Mouse (Mus musculus): ENCODE data around the gene Rnf121. TPM values are rescaled to one million over a fixed set of nuclear protein-coding genes. Genes with fewer than 3 reads are reported as not detected.

Gene Rnf121
- total RNA-seq (2021): 10 to 100 TPM; 20.6 to 27.5 TPM
- long read RNA-seq, experiment 1, transcript Rnf121-202 (9 exons, 2,249 nt): major isoform, 43 of 52 reads
- long read RNA-seq, experiment 1, transcript Rnf121-201 (9 exons, 2,344 nt): minor isoform, 5 of 52 reads
- long read RNA-seq, experiment 1, partial matches to known transcripts: 0 of 52 reads
- long read RNA-seq, experiment 1, other reads (novel, unspliced or antisense): 4 of 52 reads
- long read RNA-seq, experiment 2, transcript Rnf121-202 (9 exons, 2,249 nt): major isoform, 27 of 37 reads
- long read RNA-seq, experiment 2, partial matches to known transcripts: 0 of 37 reads
- long read RNA-seq, experiment 2, other reads (novel, unspliced or antisense): 7 of 37 reads

DNA sequence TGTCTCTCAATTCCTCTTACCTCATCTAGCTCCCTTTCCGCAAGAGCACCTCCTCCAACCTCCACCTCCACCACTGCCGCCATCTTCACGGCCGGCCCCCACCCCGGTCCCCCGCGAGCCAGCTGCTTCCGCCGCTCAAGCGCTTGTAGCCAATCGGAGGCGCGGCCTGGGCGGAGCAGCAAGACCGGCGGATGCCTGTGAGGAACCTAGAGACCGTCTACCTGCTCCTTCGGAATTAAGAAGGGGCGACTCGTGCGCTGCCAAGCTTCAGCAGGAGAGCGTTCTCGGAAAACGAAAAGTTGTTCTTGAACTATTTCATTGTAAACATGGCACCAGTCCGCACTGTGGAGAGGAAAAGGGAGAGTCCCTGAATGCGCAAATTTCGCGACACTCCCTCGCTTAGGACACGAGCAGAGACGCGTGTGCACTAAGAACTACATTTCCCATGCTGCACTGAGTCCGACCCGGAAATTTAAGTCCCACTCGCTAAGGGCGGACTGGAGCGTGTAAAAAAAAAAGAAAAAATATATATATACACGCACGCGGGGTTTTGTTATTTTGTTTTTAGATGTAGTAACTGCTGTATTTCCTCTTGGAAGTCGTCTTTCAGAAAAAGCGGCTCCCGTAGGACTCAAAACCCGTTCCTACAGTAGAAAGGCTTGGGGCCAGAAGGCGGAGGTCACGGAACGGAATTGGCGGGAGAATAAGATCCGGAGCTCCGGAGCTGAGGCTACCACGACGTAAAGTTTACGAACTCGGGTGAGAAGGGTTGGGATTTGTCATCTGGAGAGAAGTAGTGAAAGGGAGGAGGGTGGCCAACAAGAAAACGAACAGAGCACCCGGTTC lies at the start of gene Rnf121, which contains the start of the genes Xndc1 and Xntrpc:
Gene Rnf121, minus strand, starts transcription at position 424 of the 846 bp plus-strand sequence.
Gene Xndc1, plus strand, starts transcription at position 466 of the 846 bp plus-strand sequence.
Gene Xntrpc, plus strand, starts transcription at position 668 of the 846 bp plus-strand sequence.
- DNase-seq (ENCODE audit: low spot score): peak; percentile 93

DNA sequence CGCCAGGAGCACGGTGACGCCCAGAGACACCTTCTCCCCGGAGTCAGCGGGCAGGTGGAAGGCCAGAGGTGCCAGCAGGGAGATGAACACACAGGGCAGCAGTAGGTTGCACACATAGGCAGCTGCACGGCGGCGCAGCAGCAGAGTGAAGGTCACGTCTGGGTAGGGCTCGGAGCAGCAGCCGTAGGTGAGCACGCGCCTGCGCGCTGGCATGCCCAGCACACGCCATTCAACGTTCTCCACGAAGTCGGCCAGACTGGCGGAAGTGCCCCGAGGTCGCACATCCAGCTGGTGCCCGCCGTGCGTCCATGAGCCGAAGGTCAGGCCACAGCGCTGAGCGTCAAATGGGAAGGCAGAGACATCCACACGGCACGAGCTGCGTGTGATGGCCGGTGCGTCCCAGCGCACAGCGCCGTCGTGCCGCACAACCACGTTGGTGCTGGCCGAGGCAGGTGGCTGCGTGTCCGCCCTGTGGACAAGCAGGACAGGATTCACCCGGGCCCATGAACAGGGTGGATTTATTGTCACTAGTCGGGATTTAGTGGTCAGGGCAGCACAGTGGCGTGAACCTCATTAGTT lies 48.0 kb upstream of the Rnf121 start:
- no peak for DNase-seq (ENCODE audit: low spot score)

DNA sequence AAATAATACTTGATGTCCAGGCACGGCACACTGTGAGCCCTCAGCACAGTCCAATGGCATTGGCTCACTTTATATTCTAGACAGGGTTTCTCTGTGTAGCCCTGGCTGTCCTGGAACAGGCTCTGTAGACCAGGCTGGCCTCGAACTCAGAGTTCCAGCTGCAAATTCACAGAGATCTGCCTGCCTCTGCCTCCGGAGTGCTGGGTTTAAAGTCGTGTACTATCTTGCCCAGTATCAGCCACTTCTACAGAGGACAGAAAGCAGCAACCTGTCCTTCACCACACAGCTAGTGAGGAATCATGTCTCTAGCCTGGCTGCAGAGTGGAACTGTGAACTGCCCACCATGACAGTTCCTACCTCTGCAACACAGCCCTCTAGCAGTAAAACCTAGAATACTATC lies 44.5 kb upstream of the Rnf121 start:
- no peak for DNase-seq (ENCODE audit: low spot score)

DNA sequence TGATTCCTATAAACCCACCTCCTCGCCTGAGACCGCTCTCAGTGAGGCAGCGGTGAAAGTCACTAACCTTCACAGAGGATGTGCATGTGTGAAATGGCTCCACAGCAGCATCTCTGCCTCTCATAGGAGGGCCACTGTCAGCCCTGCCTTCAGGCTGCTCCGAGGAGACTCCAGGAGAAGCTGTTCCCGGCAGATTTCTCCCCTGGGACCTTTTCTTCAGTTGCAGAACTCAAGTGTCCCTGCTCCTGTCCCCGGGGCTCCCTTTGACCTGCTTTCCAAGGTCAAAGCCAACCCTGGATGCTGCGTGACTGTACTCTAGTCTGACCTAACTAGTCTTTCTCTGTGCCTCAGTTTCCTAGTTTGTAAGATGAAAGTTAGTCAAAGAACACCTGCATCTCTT lies 43.9 kb upstream of the Rnf121 start, which contains the start of gene Art5:
Gene Art5, minus strand, starts transcription at position 319 of the 400 bp plus-strand sequence.
- no peak for DNase-seq (ENCODE audit: low spot score)

DNA sequence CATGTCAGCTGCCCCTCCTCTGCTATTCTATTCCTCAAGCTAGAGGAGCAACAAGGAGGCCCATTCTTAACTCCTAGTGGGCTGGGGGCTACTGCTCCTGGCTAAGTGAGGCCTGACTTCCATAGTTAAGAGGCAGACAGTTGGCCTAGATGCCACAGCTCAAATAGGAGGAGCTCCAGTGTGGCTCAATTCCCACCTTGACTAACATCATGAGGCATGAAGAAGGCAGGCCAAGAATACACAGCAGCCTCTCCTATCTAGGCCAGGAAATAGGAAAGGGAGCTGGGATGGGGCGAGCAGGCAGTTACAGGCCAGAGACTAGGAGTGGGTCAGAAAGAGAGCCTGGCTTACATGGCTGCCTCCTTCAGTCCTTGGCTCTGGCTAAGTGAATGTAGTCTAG lies 42.9 kb upstream of the Rnf121 start:
- peak; percentile 59 for DNase-seq (ENCODE audit: low spot score)

DNA sequence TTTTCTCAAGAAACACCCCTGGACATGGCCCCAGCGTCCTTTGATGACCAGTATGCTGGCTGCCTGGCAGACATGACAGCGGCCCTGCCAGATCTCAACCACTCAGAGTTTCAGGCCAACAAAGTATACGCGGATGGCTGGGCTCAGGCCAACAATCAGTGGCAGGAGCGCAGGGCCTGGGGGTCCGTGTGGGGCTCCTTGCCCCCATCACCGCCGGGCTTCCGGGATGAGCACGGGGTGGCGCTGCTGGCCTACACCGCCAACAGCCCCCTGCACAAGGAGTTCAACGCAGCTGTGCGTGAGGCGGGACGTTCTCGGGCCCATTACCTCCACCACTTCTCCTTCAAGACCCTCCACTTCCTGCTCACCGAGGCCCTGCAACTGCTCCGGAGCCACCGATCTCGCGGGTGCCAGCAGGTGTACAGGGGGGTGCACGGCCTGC lies 41.5 kb upstream of the Rnf121 start:
- no peak for DNase-seq (ENCODE audit: low spot score)

DNA sequence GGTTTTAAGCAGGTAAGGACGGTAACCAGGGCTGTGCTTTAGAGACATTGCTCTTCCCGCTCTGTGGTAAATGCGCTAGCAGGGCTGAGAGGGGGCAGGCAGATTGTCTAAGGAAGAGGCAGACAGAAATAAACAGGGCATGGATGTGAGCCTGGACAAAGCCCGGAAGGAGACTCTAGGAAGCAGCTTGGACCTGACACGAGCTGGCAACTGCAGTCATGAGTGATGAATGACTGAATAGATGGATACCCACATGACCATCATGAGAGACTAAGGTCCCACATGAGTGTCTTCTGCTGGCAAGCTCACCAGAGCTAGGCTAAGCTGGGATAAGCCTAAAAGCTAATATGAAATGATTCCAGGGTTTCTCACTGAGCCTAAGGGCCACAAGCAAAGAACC lies 38.9 kb upstream of the Rnf121 start:
- DNase-seq (ENCODE audit: low spot score): no peak

DNA sequence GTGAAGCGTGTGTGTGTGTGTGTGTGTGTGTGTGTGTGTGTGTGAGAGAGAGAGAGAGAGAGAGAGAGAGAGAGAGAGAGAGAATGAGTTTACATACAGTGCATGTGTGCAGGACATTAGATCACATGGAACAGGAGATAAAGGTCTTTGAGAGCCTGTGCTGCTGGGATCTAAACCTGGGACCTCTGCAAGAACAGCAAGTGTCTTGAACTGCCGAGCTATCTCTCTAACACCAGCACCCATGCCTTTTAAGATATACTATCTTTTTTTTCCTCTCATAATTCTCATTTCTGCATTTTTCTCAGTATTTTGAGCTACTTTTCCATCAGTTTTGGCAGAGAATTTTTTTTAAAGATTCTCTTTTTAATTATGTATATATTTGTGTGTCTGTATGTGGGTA lies 38.3 kb upstream of the Rnf121 start:
- no peak for DNase-seq (ENCODE audit: low spot score)

DNA sequence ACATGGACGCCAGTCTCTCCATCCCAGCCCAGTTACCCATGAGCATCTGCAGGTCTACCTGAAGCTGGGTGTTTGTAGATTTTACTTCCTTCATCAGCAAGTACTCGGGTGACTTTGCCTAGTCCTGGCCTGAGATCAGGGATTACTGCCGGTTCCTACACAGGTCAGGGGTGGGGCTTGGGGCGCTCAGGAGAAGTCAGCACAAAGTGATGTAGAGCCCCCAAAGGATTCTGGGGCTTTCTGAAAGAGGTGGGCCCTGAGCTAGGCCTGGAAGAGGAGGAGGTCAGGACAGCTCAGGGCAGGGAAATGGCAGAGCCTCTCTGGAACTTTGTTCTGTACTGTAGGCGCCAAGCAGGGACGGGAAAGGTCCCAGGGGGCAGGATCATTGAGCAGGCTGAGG lies 37.4 kb upstream of the Rnf121 start:
- no peak for DNase-seq (ENCODE audit: low spot score)

DNA sequence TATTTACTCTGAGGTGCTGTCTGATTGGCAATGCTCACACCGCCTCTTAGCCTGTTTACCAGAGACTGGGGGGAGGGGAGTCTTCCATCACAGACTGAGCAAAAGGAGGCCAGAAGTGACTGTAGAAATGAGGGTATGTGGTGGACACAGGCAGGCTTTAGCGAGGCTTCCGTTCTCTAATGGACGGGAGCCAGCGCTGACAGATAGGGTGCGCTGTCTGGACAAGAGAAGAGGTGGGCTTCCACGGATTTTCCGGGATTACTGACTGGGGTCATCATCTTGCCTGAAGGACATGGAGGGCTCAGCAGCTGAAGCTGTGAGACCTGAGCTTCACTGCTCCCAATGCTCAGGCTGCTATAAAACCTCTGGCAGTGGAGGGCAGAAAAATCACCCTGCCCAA lies 37.0 kb upstream of the Rnf121 start:
- no peak for DNase-seq (ENCODE audit: low spot score)

DNA sequence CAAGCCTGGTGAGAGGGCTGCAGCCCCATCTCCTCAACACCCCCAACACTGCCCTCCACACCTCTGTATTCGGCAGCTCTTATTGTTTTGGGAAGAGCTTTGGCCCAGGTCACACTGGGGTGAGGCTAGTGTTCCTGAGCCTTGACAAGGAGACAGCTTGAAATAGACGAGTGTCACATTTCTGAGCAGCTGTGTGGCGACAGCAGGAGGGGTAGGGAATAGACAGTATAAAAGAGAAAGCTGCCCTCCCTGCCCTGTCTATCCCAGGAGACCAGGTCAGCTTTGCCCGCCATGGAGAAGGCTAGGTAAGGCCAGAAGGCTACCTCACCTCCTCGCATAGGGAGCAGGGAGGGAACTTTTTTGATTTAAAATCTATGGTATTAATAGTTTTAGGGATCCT lies 36.2 kb upstream of the Rnf121 start, which contains the start of gene Art1:
Gene Art1, plus strand, starts transcription at position 257 of the 400 bp plus-strand sequence.
- peak; percentile 77 for DNase-seq (ENCODE audit: low spot score)

DNA sequence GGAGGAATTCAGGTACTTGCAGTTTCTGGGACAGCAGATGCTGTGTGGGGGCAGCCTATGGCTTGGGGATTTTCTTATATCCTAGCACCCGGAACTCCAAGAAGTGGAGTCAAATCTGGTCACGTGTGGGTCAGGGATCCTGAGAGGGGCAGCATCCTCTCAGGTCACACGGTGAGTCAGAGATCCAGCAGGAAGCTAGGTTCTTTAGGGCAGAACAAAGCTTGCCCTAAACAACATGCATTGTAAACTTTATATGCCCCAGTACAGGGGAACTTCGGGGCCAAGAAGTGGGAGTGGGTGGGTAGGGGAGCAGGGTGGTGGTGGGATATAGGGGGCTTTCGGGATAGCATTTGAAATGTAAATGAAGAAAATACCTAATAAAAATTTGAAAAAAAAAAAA lies 35.6 kb upstream of the Rnf121 start:
- no peak for DNase-seq (ENCODE audit: low spot score)

DNA sequence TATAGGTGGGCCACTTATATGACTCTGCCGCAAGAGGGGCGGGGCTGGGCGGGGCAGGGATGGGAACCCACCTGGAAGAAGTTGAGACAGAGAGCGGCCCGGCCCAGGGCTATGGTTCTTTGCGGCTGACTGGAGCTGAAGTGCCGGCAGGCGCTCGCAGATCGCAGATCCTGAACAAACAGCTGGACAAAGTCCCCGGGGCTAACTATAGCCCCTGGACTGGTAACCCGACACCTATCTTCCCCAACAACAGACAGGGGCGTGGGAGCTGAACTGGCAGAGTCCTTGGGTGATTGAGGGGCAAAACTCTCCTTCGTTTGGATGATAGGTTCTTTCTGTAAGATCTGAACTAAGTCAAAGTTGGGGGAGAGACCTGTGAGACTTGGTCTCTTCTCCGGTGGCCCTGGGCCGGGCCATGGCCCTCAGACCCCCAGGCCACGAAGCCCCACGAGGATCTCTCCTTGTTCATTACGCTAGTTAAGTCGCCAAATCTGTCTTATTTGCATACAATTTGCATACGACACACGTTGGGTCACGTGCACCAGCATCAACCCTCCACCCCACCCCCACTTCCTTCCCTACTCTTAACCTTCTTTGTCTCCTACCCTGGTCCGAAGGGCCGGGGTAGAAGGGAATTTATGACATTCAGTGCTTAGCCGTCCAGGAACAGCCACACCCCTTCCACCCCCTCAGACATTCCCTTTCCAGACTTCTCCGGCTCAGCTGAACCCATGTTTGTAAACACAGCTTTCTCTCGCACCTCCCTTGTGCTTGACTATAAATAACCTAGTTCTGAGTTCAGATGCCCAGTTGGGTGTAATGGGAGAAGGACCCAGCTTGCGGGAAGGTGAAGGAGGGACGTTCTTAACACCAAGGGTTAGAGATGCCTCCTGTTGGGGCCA lies 34.7 kb upstream of the Rnf121 start:
- peak; percentile 67 for DNase-seq (ENCODE audit: low spot score)

DNA sequence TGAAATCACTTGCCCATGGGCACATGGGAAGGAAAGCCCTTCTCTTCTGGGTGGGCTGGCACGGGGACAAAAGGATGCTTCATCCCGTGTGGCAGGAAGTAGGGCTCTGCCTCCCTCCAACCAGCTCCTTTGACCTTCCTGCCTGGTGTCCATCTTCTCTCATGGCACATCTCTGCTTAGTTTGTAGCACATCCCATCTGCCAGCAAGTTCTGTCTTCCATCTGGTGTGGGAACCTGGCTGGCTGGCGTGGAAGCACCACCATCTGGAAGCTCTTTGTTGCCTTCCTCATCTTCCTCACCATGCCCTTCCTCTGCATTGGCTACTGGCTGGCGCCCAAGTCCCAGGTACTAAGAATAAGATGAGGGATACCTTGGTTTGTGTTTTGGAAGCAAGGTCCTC lies 22.1 kb upstream of the Rnf121 start:
- DNase-seq (ENCODE audit: low spot score): no peak

DNA sequence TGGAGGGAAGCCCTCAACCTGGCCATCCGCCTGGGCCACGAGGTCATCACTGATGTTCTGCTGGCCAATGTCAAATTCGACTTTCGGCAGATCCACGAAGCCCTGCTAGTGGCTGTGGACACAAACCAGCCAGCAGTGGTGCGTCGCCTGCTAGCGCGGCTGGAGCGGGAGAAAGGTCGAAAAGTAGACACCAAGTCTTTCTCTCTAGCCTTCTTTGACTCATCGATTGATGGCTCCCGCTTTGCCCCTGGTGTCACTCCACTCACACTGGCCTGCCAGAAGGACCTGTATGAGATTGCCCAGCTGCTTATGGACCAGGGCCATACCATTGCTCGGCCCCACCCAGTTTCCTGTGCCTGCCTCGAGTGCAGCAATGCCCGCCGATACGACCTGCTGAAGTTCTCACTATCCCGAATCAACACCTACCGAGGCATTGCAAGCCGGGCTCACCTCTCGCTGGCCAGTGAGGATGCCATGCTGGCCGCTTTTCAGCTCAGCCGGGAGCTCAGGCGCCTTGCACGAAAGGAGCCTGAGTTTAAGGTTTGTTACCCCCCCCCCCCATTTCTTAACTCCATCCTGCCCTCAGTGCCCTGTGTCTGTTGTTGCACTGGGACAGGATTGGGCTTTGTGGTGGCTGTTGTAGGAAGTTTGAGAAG lies 18.9 kb upstream of the Rnf121 start:
- DNase-seq (ENCODE audit: low spot score): no peak

DNA sequence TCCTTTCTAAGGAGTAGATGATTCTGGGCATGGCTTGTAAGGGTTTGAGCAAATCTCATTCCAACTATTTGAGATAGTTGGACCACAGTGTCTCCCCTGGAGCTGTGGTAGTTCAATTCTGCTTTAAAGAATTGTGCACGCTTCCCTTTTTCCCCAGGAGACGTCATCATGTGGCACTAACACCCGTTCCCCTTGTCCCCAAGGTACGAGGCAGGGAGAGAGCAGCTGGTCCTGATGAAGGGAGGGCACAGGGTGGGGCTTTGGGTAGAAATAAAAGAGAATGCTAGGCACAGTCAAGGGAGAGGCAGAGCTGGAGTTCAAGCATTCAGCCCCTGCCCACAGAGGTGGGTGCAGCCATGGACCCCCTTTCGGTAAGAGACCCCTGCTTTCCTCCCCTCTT lies 17.5 kb upstream of the Rnf121 start, which contains the start of gene Trpc2:
Gene Trpc2, plus strand, starts transcription at position 301 of the 400 bp plus-strand sequence.
- no peak for DNase-seq (ENCODE audit: low spot score)

DNA sequence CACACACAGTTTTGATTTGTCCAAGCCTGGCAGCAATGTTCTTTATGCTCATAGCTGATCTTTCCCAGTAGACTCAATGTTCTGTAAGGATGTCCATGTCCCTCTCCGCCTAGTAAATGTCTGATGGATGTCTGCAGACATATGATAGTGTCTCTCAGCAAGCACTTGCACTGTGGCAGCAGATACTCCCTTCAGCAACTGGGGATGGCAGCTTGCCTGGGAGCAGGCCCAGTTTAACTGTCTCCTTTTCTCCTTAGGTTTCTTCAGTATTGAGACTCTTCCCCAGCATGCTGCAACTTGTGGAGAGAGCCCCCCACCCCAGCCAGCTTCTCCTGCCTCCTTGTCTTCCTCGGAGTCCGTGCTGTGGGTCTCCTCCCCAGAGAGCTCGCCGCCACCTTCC lies 16.5 kb upstream of the Rnf121 start:
- DNase-seq (ENCODE audit: low spot score): peak; percentile 69

DNA sequence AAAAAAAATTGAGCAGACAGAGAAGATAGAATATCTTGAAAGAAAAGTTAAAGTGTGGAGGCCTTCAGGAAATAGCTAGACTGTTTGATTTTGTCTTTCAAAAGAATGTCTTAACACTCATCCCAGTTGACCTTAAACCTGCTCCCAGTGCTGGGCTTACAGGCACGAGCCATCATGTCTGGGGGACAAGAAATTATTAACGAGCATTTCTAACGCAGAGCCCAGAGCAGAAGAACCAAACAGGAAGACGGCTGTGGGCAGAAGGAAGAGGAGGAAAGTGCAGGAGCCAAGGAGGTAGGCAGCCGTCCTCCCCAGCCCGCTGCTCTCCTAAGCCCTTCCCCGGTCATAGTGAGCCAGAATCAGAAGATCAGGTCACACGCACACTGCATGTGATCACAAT lies 15.0 kb upstream of the Rnf121 start:
- DNase-seq (ENCODE audit: low spot score): no peak

DNA sequence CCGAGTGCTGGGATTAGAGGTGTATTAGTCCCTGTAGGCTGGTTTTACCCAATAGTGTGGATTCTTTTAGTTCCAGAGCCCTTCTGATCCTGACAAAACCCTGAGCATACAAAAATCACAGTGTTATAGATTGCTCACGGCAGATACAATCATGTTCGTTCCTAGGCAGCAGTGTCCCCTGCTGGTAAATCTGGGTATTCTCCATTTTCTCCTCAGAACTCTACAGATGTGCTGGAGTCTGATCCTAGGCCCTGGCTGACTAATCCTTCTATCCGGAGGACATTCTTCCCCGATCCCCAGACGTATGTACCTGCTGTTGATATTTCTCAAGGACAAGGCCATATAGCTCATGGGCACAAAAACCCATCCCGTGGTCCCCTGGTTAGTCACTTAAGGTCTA lies 13.2 kb upstream of the Rnf121 start:
- no peak for DNase-seq (ENCODE audit: low spot score)

DNA sequence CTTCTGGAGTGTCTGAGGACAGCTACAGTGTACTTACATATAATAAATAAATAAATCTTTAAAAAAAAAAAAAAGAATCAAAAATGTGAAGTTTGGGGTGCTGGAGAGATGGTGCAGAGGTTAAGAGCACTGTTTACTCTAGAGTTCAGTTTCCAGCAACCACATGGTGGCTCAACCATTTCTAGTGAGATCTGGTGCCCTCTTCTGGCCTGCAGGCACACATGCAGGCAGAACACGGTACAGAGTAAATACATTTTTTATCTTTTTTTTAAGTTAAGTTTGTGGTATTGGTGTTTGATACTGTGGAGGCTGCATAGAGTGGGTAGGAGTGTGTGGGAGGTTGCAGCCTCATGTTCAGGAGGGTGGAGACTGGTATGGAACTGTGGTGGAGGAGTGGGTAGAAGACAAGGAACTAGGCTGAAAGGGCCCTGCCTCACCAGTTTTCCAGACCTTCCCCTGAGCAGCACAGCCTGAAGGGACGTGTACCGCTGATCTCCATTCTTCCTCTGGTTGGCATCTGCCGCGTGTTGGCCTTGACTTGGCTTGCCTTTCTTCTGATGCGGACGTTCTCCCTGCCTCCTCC lies 11.5 kb upstream of the Rnf121 start:
- no peak for DNase-seq (ENCODE audit: low spot score)
